Mouse (Mus musculus): ENCODE data around the gene Cyfip2.
A peak's percentile ranks its signal among the peaks of the same experiment; 100 is the strongest.

Gene Cyfip2

GRCm38 (mm10) chr11:46278140-46278539, 34.5 kb downstream of the Cyfip2 start:
- DNase-seq (ENCODE audit: low read depth in 2 of 2, low spot score in 2 of 2): no peak

- peak; percentile 21 to 51 for DNase-seq (ENCODE audit: low read depth in 2 of 2, low spot score in 2 of 2)
Measured at GRCm38 (mm10) chr11:46276778-46277177, 35.9 kb downstream of the Cyfip2 start.

GRCm38 (mm10) chr11:46276168-46276567, 36.5 kb downstream of the Cyfip2 start:
- no peak for DNase-seq (ENCODE audit: low read depth in 2 of 2, low spot score in 2 of 2)

- DNase-seq (ENCODE audit: low read depth in 2 of 2, low spot score in 2 of 2): peak; percentile 75 to 81
Measured at GRCm38 (mm10) chr11:46275302-46275701, 37.4 kb downstream of the Cyfip2 start.

- no peak for DNase-seq (ENCODE audit: low read depth in 2 of 2, low spot score in 2 of 2)
Measured at GRCm38 (mm10) chr11:46273969-46274368, 38.7 kb downstream of the Cyfip2 start.

GRCm38 (mm10) chr11:46272058-46272681, 40.5 kb downstream of the Cyfip2 start:
- DNase-seq (ENCODE audit: low read depth in 2 of 2, low spot score in 2 of 2): no peak

GRCm38 (mm10) chr11:46269893-46270292, 42.8 kb downstream of the Cyfip2 start:
- DNase-seq (ENCODE audit: low read depth in 2 of 2, low spot score in 2 of 2): no peak

GRCm38 (mm10) chr11:46269391-46269790, 43.3 kb downstream of the Cyfip2 start:
- DNase-seq (ENCODE audit: low read depth in 2 of 2, low spot score in 2 of 2): no peak

- peak; percentile 38 to 64 for DNase-seq (ENCODE audit: low read depth in 2 of 2, low spot score in 2 of 2)
Measured at GRCm38 (mm10) chr11:46268991-46269390, 43.7 kb downstream of the Cyfip2 start.

- no peak for DNase-seq (ENCODE audit: low read depth in 2 of 2, low spot score in 2 of 2)
Measured at GRCm38 (mm10) chr11:46265031-46265786, 47.5 kb downstream of the Cyfip2 start.

- no peak for DNase-seq (ENCODE audit: low read depth in 2 of 2, low spot score in 2 of 2)
Measured at GRCm38 (mm10) chr11:46264584-46264983, 48.1 kb downstream of the Cyfip2 start.

- DNase-seq (ENCODE audit: low read depth in 2 of 2, low spot score in 2 of 2): no peak
Measured at GRCm38 (mm10) chr11:46263291-46263690, 49.4 kb downstream of the Cyfip2 start.

- no peak for DNase-seq (ENCODE audit: low read depth in 2 of 2, low spot score in 2 of 2)
Measured at GRCm38 (mm10) chr11:46262854-46263253, 49.8 kb downstream of the Cyfip2 start.

GRCm38 (mm10) chr11:46258749-46259148, 53.9 kb downstream of the Cyfip2 start:
- no peak for DNase-seq (ENCODE audit: low read depth in 2 of 2, low spot score in 2 of 2)

GRCm38 (mm10) chr11:46258207-46258606, 54.5 kb downstream of the Cyfip2 start:
- DNase-seq (ENCODE audit: low read depth in 2 of 2, low spot score in 2 of 2): no peak

- DNase-seq (ENCODE audit: low read depth in 2 of 2, low spot score in 2 of 2): no peak
Measured at GRCm38 (mm10) chr11:46255291-46255690, 57.4 kb downstream of the Cyfip2 start.

- DNase-seq (ENCODE audit: low read depth in 2 of 2, low spot score in 2 of 2): peak; percentile 36 to 60
Measured at GRCm38 (mm10) chr11:46251994-46252393, 60.7 kb downstream of the Cyfip2 start.

- DNase-seq (ENCODE audit: low read depth in 2 of 2, low spot score in 2 of 2): no peak
Measured at GRCm38 (mm10) chr11:46248352-46248751, 64.3 kb downstream of the Cyfip2 start.

- DNase-seq (ENCODE audit: low read depth in 2 of 2, low spot score in 2 of 2): no peak
Measured at GRCm38 (mm10) chr11:46246393-46246792, 66.3 kb downstream of the Cyfip2 start.

- DNase-seq (ENCODE audit: low read depth in 2 of 2, low spot score in 2 of 2): no peak
Measured at GRCm38 (mm10) chr11:46245926-46246325, 66.7 kb downstream of the Cyfip2 start.

GRCm38 (mm10) chr11:46244731-46245604, 67.7 kb downstream of the Cyfip2 start:
- DNase-seq (ENCODE audit: low read depth in 2 of 2, low spot score in 2 of 2): no peak

GRCm38 (mm10) chr11:46241985-46242384, 70.7 kb downstream of the Cyfip2 start:
- no peak for DNase-seq (ENCODE audit: low read depth in 2 of 2, low spot score in 2 of 2)
